Mouse (Mus musculus): ENCODE measurements at regions not wholly inside any gene's neighbourhood (a gene's known extent, or its start where the extent isn't known, plus 50 kb on each side); places are given as distances from the start of the nearest gene placed in this dataset.

DNA sequence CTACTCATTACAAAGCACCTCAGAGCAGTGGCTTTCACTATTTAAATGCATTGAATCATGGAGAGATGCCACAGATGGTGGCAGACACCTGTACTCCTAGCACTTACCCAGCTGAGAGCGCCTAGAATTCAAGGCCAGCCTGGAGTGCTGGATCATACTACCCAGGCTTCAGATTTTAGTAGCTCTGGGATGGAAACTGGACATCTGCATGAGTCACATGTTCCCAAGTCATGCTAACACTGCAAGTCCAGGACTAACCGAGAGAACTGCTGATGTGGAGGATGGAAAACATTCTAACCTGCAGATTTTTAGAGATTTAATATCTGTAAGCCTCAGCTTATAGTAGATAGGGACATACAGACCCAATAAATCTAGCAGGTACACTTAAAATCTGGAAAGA lies 1384.3 kb downstream of the Gsdmc2 start:
- TF ChIP-seq MYC (IDR thresholded peaks at IDR 0.05; ENCODE audit: low read depth, low read length) (no peak), ZC3H11A (IDR thresholded peaks at IDR 0.05; ENCODE audit: low read depth, low read length) (no peak), USF1 (IDR thresholded peaks at IDR 0.05; ENCODE audit: low read depth, low read length) (no peak), GABPA (IDR thresholded peaks at IDR 0.05; ENCODE audit: insufficient replicate concordance, low read depth, low read length) (no peak), EP300 (IDR thresholded peaks at IDR 0.05; ENCODE audit: low read length) (peak; percentile 89), CTCF (conservative IDR thresholded peaks at IDR 0.05 in 1 of 2, IDR thresholded peaks at IDR 0.05 in 1 of 2; ENCODE audit: low read depth in 2 of 2, low read length in 2 of 2) (no peak), POLR2A (IDR thresholded peaks at IDR 0.05; ENCODE audit: low read depth, low read length) (no peak), HCFC1 (IDR thresholded peaks at IDR 0.05; ENCODE audit: low read depth, low read length) (no peak), MAX (IDR thresholded peaks at IDR 0.05; ENCODE audit: low read length) (0 out of 2 replicates have a peak, but pooled peaks have one; percentile 9), MAZ (IDR thresholded peaks at IDR 0.05; ENCODE audit: low read depth, low read length) (no peak), MEF2A (IDR thresholded peaks at IDR 0.05; ENCODE audit: borderline replicate concordance, low read depth, low read length) (no peak), SIN3A (IDR thresholded peaks at IDR 0.05; ENCODE audit: low read length) (no peak), SMC3 (IDR thresholded peaks at IDR 0.05; ENCODE audit: low read depth, low read length) (no peak)
